Mouse (Mus musculus): ENCODE measurements at regions not wholly inside any gene's neighbourhood (a gene's known extent, or its start where the extent isn't known, plus 50 kb on each side); places are given as distances from the start of the nearest gene placed in this dataset.
A peak's percentile ranks its signal among the peaks of the same experiment; 100 is the strongest.

DNA sequence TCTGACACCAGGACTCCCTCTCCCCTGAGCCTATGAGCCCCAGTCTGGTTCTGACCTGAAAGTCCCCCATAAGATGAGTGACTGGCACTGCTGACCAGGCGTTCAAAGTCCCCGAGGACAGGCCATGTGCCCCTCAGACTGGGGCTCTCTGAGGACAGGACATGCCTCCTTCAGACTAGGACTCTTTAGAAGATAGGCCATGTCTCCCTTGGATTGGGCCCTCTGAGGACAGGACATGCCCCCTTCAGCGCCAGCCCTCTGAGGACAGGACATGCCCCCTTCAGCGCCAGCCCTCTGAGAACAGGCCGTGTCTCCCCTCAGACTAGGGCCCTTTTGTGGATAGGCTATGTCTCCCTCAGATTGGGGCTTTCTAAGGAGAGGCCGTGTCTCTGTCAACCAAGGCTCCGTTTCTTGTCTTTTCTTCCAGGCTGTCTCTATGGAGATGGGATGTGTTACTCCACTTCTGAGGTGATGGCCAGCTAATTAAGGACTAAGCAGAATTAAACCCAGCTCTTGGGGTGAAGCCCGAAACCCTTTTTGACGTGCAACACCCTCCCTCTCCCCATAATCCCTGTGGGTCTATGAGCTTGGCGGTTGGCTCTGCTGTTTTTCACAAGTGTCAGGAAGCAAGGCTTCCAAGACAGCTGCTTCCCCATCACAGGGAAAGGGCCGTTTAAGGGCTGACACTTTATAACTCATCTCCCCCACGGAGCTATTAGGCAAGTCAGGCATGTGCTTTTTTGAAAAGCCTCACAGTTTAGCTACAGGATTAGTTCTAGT is 135.8 kb downstream of the Vegfa start:
- intact Hi-C loops (cut with DNase I) = no loop called here
- DNase-seq = no peak

DNA sequence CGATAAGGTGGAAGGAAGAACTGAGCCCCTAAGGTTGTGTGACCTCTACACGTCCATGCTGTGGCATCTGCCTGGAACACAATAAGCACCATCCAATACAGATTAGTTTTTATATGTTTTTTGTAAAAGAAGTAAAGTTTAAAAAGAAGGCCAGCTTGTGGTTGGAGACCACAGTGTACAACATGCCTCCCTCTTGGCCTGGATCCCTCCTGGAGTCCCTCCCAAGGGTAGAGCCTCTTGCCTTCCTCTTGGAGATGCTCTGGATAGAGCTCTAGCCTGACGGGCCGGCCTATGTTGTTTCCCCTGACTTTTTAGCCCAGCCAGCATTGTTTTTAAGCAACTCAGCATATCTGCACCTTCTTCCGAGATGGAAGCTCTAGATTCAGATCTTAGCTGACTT is 138.0 kb downstream of the Vegfa start:
- intact Hi-C loops (cut with DNase I) = no loop called here
- DNase-seq = no peak

DNA sequence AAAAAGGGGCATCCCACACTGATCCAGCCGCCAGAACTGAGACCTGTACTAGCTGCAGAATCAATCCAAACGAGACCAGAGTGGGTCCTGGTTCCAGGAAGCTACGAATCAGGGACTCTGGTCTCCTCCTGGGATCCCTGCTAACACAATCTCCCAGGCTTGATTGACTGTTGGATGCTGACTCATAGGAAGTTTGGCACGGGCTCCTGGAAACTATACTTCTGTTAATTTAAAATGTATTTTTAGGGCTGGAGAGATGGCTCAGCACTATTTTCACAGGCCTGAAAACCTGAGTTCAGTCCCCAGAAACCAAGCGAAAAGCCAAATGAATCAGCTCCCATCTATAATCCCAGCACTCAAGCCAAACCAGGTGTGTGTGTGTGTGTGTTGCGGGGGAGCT is 138.5 kb downstream of the Vegfa start:
- intact Hi-C loops (cut with DNase I) = no loop called here
- DNase-seq = no peak

DNA sequence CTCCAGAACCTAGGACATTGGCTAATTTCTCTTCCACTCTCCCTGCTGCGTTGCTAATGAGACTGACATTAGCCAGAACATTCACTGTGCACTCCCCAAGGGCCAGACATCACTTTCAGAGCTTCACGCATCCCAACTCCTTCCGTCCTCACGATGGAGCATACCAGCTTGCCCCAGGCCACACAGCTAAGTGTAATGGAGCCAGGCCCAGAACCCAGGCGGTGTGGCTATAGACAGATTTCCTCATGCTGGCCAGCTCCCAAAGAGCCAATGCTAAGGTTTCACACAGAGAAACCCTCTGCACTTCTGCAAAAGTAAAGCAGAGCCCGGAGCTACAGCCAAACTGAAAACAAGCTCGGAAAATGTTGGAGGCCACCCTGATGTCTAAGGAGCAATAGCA is 139.1 kb downstream of the Vegfa start:
- intact Hi-C loops (cut with DNase I) = no loop called here
- no peak for DNase-seq

DNA sequence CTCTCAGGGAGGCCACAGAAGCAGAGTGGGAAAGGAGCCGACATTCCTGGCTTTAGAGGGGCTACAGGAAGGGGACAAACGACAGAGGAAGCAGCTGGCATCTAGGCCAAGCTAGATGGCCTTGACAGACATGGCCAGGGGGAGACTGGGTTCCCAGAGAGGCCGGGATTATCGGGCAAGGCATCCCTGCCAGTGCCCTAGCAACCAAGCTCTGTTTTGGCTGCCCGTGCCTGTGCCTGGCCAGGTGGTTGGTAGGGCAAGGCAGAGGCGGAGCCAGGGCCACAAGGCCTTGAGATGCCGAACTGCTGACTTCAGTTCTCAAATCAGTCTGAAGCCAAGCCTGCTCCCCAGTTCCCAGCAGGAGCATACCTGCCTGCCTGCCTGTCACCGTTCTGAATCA is 142.7 kb downstream of the Vegfa start:
- intact Hi-C loops (cut with DNase I) = loop anchor here (5.0 kb wide), 1 partner anchor 138 kb away; no protein-coding TSS in a partner anchor
- peak; percentile 45 to 54 for DNase-seq

DNA sequence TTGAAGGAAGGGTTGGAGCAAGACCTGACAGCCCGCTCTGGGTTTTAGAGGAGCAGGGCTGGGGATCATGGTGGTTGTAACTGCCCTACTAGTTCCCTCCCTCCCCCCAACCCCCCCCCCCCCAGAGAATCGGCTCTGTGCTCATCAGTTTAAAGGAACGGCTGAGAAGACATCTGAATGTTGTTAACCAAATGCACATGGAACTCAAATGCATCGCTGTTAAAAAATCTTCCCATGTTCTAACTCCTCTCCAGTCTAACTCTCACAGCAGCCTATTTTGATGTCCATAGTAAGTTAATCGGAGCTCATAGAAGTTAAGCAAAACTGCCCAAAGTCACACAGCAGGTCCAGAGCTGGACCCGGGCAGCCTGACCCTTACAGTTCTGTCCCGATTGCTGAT is 143.1 kb downstream of the Vegfa start:
- intact Hi-C loops (cut with DNase I) = loop anchor here (5.0 kb wide), 1 partner anchor 138 kb away; no protein-coding TSS in a partner anchor
- DNase-seq = no peak

DNA sequence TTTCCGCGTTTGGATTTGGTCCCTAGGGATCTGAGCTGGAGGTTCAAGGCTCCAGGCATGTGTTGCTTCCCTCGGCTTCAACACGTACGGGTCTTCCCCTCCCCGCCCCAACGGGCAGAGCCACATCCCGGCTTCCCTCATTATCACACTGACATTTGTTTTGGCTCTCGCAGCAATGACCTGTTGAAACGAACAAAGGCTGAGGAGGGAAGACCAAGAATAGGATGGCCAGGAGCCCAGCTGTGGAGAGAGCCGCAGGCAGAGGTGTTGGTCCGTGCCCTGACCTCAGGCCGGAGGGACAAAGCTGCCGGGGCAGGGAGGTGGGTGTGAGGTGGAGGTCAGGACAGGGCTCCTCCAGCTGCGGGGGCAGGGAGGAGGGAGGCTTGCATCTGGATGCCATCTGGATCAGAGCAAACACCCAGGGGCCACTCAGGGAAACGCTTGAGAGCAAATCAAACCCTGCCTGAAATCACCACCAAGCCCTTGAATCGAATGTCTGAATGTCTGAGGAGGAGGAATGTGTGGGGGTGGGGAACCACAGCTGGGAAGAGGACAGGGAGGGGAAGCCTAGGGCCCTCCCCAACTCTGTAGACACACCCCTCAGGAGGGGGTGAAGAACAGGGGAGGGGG is 145.6 kb downstream of the Vegfa start:
- intact Hi-C loops (cut with DNase I) = loop anchor here (5.0 kb wide), 1 partner anchor 141 kb away; no protein-coding TSS in a partner anchor
- DNase-seq = peak; percentile 72 to 77

DNA sequence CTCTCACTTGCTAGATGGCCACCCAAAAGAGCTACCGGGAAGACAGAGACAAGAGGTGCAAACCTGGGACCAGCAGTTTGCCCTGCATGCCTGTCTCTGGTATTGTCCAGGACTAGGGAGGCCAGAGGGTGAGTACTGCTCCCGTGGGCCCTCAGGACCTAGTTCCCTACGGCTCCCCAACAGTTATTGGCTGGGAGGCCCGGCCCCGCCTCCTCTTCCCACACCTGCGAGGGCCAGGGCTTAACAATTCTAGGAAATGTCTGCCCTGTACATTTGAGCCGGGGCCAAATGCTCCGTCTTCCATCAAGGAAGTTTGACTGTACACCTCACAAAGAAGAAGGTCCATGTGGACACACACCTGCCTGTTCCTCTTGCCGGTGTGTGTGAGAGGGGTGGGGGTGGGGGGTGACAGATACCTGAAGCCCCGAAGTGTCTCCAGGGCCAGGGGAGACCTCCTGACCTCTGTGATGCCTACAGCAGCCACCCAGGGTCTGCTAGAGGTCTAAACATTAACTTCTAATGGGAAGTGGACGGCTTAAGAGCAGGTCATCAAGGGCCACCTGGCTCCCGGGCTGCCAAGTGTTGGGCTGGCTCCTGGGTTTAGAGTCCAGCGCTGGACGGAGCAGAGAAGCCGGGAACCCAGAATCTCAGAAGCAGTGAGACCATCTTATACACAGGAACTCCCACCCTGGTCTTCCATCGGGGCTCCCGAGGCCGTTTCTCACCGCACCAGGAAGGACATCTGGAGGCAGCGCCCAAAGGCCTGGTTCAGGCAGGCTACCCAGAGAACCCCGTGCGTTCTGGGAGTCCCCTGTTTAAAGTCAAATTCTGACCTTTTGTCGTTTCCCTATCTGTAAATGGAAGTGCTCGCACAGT is 146.5 kb downstream of the Vegfa start:
- DNase-seq = peak; percentile 63 to 69
- intact Hi-C loops (cut with DNase I) = loop anchor here (5.0 kb wide), 1 partner anchor 142 kb away; no protein-coding TSS in a partner anchor

DNA sequence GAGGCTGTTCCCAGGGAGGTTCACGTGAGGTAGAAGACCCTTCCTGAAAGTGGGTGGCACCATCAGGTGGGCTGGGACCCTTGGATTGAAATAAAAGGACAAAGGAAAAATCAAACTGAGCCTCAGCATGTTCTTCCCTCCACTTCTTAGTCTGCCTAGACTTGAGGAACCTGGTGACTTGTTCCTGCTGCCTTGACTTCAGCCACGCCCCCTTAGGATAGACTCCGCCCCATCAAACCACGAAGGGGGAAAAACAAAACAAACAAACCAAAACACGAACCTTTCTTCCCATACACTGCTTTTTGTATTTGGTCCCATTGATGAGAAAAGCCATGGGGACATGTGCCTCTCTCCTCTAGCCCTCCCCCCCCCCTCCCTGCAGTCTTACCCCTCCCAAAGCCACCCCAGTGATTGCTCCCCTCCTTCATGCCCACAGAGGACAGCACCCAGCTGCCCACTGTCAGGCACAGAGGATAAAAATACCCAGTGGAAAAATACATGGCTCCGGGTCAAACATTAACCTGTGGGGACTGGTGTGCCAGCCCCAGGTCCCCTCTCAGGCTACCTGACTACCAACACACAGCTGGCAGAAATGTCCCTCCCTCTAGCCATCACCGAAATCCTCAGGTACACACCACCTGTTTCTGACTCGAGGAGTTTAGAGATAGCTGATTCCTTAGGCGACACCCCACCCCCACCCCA is 148.0 kb downstream of the Vegfa start:
- DNase-seq = no peak
- intact Hi-C loops (cut with DNase I) = no loop called here

DNA sequence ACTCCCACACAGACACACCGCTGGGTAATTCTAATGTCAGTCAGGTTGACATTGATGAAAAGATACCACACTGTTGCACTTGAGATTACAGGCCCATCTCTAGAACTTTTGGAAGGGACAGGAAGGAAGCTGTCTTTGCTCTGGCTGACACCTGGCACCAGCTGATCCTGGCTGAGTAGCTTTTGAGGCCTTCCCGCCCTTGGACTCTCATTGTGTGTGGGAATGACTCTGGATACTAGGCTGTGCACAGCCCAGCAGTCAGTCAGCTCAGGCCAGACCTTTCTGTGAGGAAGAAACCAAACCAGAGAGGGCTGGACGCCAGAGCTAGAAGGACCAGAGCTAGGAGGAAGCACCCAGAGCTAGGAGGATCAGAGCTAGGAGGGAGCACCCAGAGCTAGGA is 149.0 kb upstream of the 1600014C23Rik start:
- peak in 1 of 2 experiments; percentile 36 for DNase-seq
- intact Hi-C loops (cut with DNase I) = no loop called here

DNA sequence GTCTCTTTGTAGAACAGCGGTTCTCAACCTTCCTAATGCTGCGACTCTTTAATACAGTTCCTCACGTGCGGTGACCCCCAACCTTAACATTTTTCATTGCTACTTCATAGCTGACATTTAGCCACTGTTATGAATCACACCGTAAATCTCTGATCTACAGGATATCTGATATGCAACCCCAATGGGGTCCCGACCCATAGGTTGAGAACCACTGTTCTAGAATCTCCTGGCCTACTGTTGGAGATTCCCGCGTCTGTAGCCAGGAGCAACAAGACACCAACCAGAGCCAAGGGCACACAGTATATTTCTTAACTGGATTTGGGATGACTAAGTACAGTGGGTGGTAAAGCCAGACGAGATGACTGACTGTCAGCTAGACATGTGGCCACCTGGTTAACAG is 147.6 kb upstream of the 1600014C23Rik start:
- intact Hi-C loops (cut with DNase I) = no loop called here
- DNase-seq = no peak

DNA sequence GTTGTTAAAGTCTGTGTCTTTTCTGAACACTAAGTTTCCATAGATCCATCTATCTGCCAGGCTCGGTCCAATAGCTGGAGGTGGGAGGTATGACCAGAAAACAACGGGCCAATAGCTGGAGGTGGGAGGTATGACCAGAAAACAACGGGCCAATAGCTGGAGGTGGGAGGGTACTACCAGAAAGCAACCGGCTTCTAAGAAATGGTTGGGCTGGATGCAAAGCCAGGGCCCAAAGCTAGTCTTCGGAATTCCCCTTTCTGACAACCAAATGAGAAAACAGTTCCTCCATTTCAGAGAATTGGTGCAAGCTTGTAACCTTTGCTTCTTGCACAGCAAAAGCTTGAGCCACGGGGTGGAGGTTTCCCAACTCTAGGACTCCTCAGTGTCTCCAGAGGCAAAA is 147.1 kb upstream of the 1600014C23Rik start:
- intact Hi-C loops (cut with DNase I) = no loop called here
- DNase-seq = no peak

DNA sequence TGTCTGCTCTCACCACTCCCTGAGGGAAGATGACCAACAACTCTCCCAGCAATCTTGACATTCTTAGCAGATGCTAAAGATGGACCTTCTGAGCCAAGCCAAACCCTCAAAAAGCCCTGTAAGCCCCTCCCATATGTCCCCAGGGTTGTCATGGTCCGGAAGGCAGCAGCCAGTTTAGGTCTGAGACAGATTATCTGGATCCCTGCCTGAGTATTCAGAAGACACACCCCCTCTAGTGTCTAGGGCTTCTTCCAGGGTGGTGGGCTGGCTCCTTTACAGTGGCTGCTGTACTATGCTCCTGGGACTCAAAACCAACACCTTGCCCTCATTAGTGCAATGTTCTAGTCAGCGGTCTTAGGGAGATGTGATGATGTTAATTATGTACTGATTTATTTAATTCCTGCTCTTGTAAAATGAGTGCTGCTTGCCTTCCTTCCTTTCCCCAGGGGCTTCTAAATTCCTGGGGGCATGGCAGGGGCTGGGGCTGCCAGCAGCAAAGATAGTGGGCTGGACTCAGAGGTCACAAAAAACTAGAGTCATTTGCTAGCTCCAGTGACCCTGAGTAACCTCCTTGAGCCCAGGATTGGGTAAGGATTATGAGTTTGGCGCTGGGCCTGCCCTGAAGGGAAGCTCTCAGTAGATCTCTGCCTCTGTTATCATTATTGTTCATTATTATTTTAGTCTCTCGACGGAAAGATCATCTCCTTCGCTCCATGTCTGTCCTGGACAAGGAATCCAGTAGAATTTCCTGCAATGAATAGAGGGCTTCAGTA is 146.0 kb upstream of the 1600014C23Rik start:
- intact Hi-C loops (cut with DNase I) = no loop called here
- DNase-seq = no peak

DNA sequence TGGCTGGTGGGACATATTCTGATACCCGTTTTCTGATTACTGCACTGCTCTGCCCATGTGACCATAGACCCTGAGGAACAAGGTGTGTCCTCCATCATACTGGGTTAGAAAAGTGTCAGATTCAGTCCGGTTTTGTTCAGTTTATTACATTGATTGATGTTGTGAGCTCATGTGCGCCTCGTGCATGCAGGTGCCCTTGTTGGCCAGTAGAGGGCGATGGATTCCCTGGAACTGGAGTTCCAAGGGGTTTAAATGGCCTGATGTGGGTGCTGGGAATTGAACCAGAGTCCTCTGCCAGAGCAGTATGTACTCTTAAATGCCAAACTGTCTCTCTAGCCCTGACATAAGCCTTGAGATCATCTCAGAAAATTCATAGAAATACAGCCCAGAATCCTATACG is 144.8 kb upstream of the 1600014C23Rik start:
- intact Hi-C loops (cut with DNase I) = no loop called here
- DNase-seq = no peak

DNA sequence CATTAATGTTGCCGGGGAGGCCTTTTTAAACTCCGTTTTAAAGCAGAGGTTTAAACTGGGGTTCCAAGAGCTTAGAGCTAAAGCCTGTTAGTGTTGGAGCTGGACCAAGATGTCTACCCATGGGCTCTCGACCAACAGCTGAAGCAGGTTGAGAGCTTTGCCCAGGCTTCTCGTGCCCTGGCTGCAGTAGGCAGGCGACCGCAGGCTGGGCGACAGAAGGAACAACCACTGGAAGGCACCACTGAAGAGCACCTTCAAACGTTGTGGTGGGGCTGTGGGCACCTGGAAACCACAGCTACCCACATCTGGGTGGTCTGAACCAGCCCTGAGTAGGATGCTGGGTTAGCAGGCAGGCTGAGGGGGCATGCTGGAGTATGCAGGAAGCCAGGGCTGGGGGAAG is 141.7 kb upstream of the 1600014C23Rik start:
- no peak for DNase-seq
- intact Hi-C loops (cut with DNase I) = no loop called here

DNA sequence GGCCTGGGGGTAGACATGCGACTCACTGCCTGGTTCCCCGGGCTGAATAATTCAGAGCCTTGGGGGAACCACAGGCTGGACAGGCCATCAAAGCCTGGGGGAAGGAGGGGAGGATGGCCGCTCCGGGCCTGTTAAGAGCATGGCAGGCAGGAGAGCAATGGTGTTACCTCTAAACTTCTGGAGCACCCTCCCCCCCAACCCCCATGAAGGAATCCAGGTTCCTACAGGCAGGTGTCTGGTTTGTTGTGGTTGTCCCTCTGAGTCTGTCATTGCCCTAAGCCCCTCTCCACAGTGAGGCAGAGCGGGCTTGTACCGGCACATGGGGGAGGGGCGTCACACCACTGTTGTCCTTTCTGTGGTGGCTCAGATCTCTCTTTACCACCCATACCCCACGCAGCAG is 140.4 kb upstream of the 1600014C23Rik start:
- DNase-seq = no peak

DNA sequence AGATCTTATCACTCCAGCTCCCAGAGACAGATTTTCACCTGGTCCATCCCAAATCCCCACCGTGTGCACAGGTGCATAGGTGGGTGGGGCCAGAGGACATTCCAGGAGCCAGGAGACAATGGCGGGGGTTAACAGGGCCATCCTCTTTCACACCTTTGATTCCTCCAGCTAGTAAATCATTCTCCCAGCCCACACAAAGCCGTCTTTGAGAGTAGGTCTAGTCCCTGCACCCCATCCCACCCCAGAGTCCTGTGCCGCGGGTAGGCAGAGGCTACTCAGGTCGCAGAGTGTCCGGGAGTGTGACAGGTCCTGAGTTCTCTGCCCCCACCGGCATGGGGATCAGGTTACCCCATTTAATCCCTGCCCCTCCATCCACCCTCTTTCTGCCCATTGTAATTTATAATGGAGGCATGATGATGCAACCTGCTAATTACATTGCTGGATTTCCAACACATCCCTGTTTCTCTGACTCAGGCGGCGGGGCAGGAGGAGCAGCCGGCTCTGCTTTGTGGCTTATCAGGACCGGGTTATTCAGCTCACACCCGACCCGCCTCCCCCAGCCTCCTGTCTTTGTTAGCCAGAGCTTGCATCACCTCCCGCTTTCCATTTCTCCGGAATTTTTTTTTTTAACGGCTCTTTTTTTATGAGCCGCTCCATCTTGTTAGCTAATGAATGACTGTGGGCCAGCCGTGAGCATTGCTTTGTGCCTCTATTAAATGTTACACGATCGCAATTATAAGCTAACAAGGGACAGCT is 139.7 kb upstream of the 1600014C23Rik start:
- intact Hi-C loops (cut with DNase I) = no loop called here
- peak; percentile 61 to 62 for DNase-seq

More for the DNA sequence above, 140.4 kb upstream of the 1600014C23Rik start:
- intact Hi-C loops (cut with DNase I) = no loop called here

DNA sequence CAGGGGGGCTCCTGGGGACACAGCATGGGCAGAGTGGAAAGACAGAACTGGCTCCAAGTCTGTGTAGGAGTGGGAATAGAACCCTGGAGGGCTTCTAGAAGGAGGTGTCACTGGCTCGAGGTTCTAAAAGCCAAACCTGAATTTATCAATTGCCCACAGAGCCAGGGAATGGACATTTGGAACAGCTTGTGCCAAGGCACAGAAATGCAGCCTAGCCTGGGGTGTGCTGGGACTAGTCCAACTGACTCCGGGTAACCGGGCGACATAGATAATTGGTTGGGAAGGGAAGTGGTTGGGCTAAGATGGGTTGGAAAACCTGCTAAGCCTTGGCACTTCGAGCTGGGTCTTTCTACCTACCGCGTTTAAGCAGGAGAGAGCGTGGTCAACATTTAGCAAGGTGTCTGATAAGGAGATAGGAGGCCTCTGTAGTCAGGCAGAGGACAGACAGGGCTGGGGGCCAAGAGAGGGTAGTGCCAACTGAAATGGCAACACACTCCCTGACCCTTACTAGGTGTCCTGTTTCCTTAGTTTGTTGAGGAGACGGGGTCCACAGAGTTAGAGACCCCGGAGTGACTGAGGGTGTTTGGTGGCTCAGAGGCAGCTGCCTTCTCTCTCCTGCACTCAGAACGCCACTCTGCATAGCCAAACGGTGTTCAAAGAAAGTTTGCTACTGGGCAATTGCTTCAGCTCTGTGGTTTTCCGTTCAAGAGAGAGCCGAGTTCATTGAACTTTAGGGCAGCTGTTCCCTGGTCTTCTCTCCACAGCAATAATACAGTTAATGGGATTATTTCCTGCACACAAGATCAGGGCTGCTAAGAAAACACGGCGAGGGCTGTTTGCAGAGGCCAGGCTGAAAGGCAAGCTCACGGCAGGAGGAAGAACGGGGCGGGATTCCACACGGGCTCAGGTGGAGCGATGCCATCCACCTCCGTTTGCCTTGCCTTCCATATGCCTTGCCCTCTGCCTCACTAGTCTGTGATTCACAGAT is 138.3 kb upstream of the 1600014C23Rik start:
- no peak for DNase-seq
- intact Hi-C loops (cut with DNase I) = no loop called here
